Mouse (Mus musculus) thymus, postnatal 36 days (tissue): ENCODE results near the gene Asic3.

Source experiments
- DNase-seq, 2 experiments: peaks; one replicate each; pipeline ENCODE4 v3.0.0; 2022; ENCODE audit warnings: mixed read lengths in 2 of 2

Asic3 gene

DNA sequence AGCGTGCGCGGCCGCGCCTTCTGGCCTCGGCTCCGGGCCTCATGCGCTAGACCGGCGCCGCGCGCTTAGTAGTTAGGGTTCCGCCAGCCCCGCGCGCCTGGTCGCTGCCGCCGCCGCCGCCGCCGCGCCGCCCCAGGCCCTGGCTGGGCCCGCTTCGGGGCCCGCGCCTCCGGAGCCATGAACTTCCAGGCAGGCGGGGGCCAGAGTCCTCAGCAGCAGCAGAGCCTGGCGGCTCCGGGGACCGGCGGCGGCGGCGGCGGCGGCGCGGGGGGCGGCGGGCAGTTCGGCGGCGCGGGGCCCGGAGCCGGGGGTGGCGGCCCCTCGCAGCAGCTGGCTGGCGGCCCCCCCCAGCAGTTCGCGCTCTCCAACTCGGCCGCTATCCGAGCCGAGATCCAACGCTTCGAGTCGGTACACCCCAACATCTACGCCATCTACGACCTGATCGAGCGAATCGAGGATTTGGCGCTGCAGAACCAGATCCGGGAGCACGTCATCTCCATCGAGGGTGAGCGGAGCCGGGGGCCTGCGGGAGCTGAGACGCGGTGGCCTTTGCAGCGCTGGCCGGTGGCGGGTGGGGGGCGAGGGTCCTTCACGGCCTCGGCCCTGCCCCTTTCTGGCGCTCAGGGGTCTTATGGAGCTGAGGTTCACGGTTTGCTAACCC, 39.0 kb downstream of the Asic3 start, which contains the start of gene Agap3:
Gene Agap3, plus strand, starts transcription at position 148 of the 661 bp plus-strand sequence.
- DNase-seq, result peak; percentile 43 to 59

DNA sequence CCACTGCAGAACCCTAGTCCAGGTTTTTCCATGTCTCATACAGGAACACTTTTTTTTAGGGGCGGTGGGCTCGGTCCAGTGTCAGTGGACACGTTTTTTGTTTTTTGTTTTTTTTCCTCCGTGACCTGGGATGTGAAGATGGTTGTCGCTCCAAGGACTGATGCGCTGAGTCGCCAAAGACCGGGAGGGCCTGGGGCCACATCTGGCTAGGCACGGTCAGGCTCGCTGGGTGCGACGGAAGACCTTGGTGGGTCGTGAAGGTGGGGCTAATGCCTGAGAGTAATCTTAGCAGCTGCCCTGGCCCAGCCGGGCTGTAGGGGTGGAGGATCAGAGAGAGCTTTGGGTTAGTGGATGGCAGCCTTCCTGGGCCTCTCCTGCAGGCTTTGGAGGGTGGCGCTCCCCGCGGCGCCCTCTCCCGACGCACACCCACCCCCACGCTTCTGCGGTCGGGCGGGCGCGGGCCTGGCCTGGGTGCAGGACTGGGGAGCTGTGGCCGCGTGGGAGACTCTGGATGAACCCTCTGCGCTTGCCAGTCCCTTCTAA, 39.6 kb downstream of the Asic3 start:
- peak; percentile 36 to 55 for DNase-seq

DNA sequence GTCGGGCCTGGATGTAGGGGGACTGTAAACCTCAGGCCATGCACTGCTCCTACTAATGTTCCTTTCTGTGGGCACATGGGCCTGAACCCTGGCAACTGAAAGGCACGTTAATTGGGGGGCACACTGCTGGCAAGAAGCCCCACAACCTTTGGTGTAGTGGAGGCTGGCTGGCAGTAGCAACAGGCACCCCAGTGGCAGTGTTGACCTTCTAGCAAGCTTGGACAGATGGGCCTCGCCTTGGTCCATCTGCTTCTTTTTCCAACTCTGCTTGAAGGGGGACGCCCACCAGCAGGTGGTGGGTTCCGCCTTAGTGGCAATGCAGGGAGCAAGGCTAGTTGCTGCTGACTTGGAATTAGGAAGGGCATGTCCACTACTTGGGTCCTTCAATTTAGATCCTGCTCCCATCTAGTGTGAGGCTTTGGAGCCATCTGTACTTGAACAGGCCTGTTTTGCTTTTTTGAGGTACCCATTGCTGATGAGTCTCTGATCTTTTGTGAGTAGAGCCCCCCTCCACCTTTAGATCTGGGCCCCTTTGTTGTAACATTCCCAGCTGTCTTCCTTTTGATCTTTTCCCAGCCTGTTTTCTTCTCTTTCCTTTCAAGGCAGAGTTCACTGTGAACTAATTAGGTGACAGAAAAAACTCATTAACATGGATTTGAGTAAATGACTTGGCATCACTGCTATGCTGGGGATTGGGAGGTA, 40.2 kb downstream of the Asic3 start:
- no peak for DNase-seq

DNA sequence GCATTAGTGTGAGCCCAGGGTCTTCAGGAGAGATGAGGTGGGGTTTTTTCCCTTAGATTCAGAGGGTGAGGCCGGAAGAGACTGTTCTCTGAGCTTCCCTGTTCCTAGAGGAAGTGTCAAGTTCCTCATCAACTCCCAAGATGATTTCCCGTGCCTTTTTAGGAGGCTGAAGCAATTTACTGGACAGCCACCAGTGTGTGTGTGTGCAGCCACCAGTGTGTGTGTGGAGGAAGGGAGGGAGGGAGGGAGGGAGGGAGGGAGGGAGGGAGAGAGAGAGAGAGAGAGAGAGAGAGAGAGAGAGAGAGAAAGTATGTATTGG, 40.8 kb downstream of the Asic3 start:
- DNase-seq, result no peak

DNA sequence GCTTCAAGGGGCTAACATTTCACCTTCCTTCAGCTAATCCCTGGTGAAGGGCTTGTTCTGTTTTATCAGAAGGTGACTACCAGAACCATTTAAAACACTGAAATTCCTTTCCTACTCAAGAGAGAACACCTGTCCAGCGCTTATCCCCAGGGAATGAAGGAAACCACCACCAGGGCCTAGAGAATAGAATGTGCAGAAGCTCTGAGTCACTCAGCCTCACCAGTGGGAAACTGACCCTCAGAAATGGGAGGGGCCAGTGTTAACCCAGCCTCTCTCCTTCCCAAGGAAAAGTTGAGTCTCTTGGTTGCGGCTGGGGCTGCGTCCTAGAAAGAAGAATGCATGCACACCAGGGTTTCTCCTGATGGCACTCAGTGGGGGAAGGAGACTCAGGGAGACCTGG, 41.9 kb downstream of the Asic3 start:
- DNase-seq, result no peak

DNA sequence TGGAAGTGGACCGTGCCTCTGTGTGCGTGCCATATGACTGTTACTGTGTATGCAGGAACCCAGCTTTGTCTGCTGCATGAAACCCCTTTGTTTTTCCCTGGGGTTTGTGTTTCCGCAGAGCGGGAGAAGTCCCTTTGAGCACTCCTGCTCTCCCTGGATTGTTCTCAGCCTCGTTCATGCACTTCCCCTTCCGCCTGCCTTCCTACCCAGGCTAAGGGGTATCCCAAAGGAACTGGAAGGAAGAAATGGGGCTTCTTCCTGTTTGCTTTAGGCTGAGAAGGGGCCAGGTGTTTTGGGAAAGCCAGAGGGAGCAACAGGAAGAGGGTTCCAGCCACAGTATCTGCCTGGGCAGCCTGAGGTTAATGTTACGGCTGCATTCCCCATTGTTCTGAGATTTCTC, 42.4 kb downstream of the Asic3 start:
- DNase-seq, result no peak

DNA sequence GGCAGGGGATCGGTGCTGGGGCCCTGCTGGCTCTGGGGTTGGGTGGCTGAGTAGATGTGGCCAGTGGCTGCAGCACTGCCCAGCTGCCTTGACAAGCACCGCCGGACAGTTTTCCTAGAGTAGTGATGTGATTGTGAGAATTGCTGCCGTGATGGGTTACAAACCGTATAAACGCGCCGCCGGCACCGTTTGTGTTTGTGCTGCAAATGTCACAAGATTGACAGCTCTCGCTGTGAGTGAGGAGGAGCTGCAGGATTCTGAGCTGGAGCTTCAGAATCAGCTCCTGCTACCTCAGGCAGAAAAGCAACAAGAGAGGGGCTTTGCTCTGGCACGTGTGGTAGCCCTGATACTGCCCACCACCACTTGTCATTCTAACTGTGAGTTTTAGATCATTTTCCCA, 53.6 kb downstream of the Asic3 start:
- no peak for DNase-seq
